ENCODE assay signal across 8 mouse cellular contexts in genomic region chr2:166553502-166554168, GRCm38 (mm10).
DNase-seq lines count a peak whose midpoint lies in the region; ATAC-seq and TF ChIP-seq lines count a peak whose summit lies in the region.

No protein-coding gene starts in this region.

- no peaks in the 10 kb centered on the region for H3K9me3 ChIP-seq in liver, embryonic 15.5 days (replicated peaks)

- H3K4me2 ChIP-seq in liver, embryonic 15.5 days = peak overlapping the region; percentile 53

- no peak for TF ChIP-seq CTCF in spleen, adult 2 months (IDR thresholded peaks at IDR 0.05; ENCODE audit: extremely low read depth, insufficient read depth, insufficient read length, insufficient replicate concordance)

- peaks cover 22% of the 10 kb centered on the region for H3K4me1 ChIP-seq in liver, embryonic 15.5 days (replicated peaks)
- H3K4me1 ChIP-seq in spleen, adult 2 months (ENCODE audit: control insufficient read depth, insufficient read depth, insufficient read length) = peaks cover 15% of the 10 kb centered on the region; the same call in 1 of the 2 replicates

- TF ChIP-seq POLR2A in spleen, adult 2 months (IDR thresholded peaks at IDR 0.05; ENCODE audit: low read depth, low read length) = no peak

- peak; percentile 31 for DNase-seq in adrenal gland, adult 2 months
- no peak for DNase-seq in adrenal gland, adult 8-10 months
- DNase-seq in induced T-regulatory cell, adult 2 months (ENCODE audit: low read depth) = peak; percentile 87
- DNase-seq in spleen, adult 2 months (ENCODE audit: low read depth in 1 of 2, low spot score in 2 of 2) = peak; percentile 17 to 39
- no peak for DNase-seq in gastrocnemius, postnatal 25 days
- DNase-seq in left cerebral cortex, adult 18-20 months (ENCODE audit: low spot score in 2 of 2) = no peak

- no peaks in the 10 kb centered on the region; the same call in none of the 2 replicates for H3K27me3 ChIP-seq in liver, embryonic 15.5 days
- no peaks in the 10 kb centered on the region for H3K27me3 ChIP-seq in spleen, adult 2 months (ENCODE audit: control insufficient read depth, insufficient read depth, low read length)

- peak; percentile 69 for ATAC-seq in activated CD4-positive, CD25-positive, alpha-beta regulatory T cell, adult 4 months
- peak; percentile 64 for ATAC-seq in liver, embryonic 15.5 days (ENCODE audit: insufficient read depth)

- H3K9ac ChIP-seq in liver, embryonic 15.5 days = no peak overlapping the region

- WGBS in liver, embryonic 15.5 days (ENCODE audit: insufficient replicate concordance) = 15% methylated on average over 18 of the region's 18 CpGs
- WGBS in spleen, adult 2 months = 22% methylated on average over 18 of the region's 18 CpGs

- H3K27ac ChIP-seq in liver, embryonic 15.5 days (replicated peaks) = no peak overlapping the region; the same call in 1 of the 2 replicates
- no peak overlapping the region for H3K27ac ChIP-seq in spleen, adult 2 months (ENCODE audit: insufficient read depth, low read length)

- H3K36me3 ChIP-seq in liver, embryonic 15.5 days (replicated peaks) = no peaks in the 10 kb centered on the region
- H3K36me3 ChIP-seq in spleen, adult 2 months (ENCODE audit: control insufficient read depth, insufficient read depth, low read length) = no peaks in the 10 kb centered on the region

- no peak overlapping the region; the same call in 1 of the 2 replicates for H3K4me3 ChIP-seq in liver, embryonic 15.5 days (replicated peaks)
- H3K4me3 ChIP-seq in spleen, adult 2 months (ENCODE audit: extremely low read depth, insufficient read depth, insufficient read length) = no peak overlapping the region

Comparison
In these comparisons a context has a peak if more than half of its experiments do, and no peak if none do; other contexts are left out.
1. DNase-seq: peak in adrenal gland, adult 2 months (single experiment), induced T-regulatory cell, adult 2 months (single experiment) and spleen, adult 2 months (2 of 2); none in adrenal gland, adult 8-10 months (single experiment), gastrocnemius, postnatal 25 days (single experiment) and left cerebral cortex, adult 18-20 months (0 of 2).